Mouse (Mus musculus) liver, adult 2 months (tissue): Measurements from ENCODE around the gene Lbx2. TPM values are rescaled to one million over a fixed set of nuclear protein-coding genes. Genes with fewer than 3 reads are reported as not detected.

ENCODE experiments used
- DNase-seq: peaks from one replicate; pipeline ENCODE4 v3.0.0-alpha.2; 2011; ENCODE audit warnings: low read depth, low spot score; ENCODE audit errors: extremely low read depth
- H3K27ac ChIP-seq: fragments of 200-500 bp; replicated peaks from 2 replicates; pipeline ENCODE4 v1.5.1; 2012; ENCODE audit warnings: low read depth, mild to moderate bottlenecking, control low read depth, inconsistent platforms, low read length; ENCODE audit not compliant: insufficient read depth
- H3K27me3 ChIP-seq: fragments of 200-500 bp; 2 replicates; pipeline ENCODE4 v1.6.1; 2012; ENCODE audit warnings: mild to moderate bottlenecking, moderate library complexity, low read length, inconsistent platforms; ENCODE audit not compliant: control insufficient read depth, insufficient read depth
- H3K36me3 ChIP-seq: fragments of 200-500 bp; 2 replicates; pipeline ENCODE4 v1.6.1; 2012; ENCODE audit warnings: low read length, inconsistent platforms; ENCODE audit not compliant: control insufficient read depth, insufficient read depth
- H3K4me1 ChIP-seq: fragments of 200-500 bp; 2 replicates; pipeline ENCODE4 v1.6.1; 2011; ENCODE audit warnings: low read length; ENCODE audit not compliant: control insufficient read depth, insufficient read depth
- H3K4me3 ChIP-seq: fragments of 200-500 bp; 2 replicates; pipeline ENCODE4 v1.5.1; 2011; ENCODE audit warnings: low read depth, mild to moderate bottlenecking, control low read depth, low read length, moderate library complexity; ENCODE audit not compliant: insufficient read depth
- H3K79me2 ChIP-seq: fragments of 200-500 bp; 2 replicates; pipeline ENCODE4 v1.6.1; 2012; ENCODE audit warnings: inconsistent platforms, mild to moderate bottlenecking, low read length, moderate library complexity; ENCODE audit not compliant: control insufficient read depth, insufficient read depth
- H3K9ac ChIP-seq: fragments of 200-500 bp; 2 replicates; pipeline ENCODE4 v1.6.1; 2012; ENCODE audit warnings: low read depth, mild to moderate bottlenecking, control low read depth, inconsistent platforms, low read length
- CTCF ChIP-seq: fragments of 200-500 bp; IDR thresholded peaks from 2 replicates; pipeline ENCODE4 v1.5.1; 2011; ENCODE audit warnings: low read depth, low read length, control low read depth
- POLR2A ChIP-seq: fragments of 200-500 bp; IDR thresholded peaks from 2 replicates; pipeline ENCODE4 v1.6.1; 2011; ENCODE audit warnings: low read length, control low read depth; ENCODE audit not compliant: insufficient read depth; ENCODE audit errors: extremely low read depth
- WGBS: fragments of 180-500 bp; shearing (Covaris S2); methylation state at CpG from one replicate; pipeline ENCODE4 v1.1.7; 2018; 5-methylcytosine and 5-hydroxymethylcytosine counted together
- polyA plus RNA-seq: library from polyadenylated mRNA; depleted of rRNA; stranded (reverse); fragments of >200 nt; gene quantifications from 2 replicates; pipeline ENCODE4 v1.2.3, GENCODE M21; 2012
- total RNA-seq: library from RNA; depleted of rRNA; stranded (reverse); fragments of >200 nt; gene quantifications from 2 replicates; pipeline ENCODE4 v1.2.3, GENCODE M21; 2014

Lbx2 gene
- total and polyA plus RNA-seq, 2 experiments = 0.34 to 0.65 TPM

- H3K79me2 ChIP-seq = no peaks in the 10 kb centered on the region
- DNase-seq = no peak
- H3K4me1 ChIP-seq = 0 out of 2 replicates have a peak, but pooled peaks cover 1% of the 10 kb centered on the region
- peaks cover 39% of the 10 kb centered on the region for H3K27me3 ChIP-seq
- H3K27ac ChIP-seq = no peak overlapping the region
- H3K4me3 ChIP-seq = peak overlapping the region; percentile 49; the same call in 1 of the 2 replicates
- H3K36me3 ChIP-seq = no peaks in the 10 kb centered on the region
- TF ChIP-seq POLR2A = no peak
- 3% methylated on average over 81 of the region's 81 CpGs for WGBS
- peak overlapping the region; percentile 0 for H3K9ac ChIP-seq
These were observed 17.3 kb upstream of the Lbx2 start for GRCm38 (mm10) chr6:83068706-83069487.

GRCm38 (mm10) chr6:83069488-83070246, 16.5 kb upstream of the Lbx2 start:
- H3K9ac ChIP-seq = no peak overlapping the region
- DNase-seq = no peak
- WGBS = 3% methylated on average over 65 of the region's 69 CpGs
- no peak for TF ChIP-seq POLR2A
- no peak for TF ChIP-seq CTCF
- H3K36me3 ChIP-seq = no peaks in the 10 kb centered on the region
- no peaks in the 10 kb centered on the region for H3K79me2 ChIP-seq
- H3K4me3 ChIP-seq = no peak overlapping the region; the same call in 1 of the 2 replicates
- 0 out of 2 replicates have a peak, but pooled peaks cover 1% of the 10 kb centered on the region for H3K4me1 ChIP-seq
- peaks cover 39% of the 10 kb centered on the region for H3K27me3 ChIP-seq
- H3K27ac ChIP-seq = no peak overlapping the region

DNA sequence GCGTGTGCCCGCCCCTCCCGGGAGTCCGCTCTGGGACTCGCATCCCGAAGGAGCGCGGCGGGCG, 16.1 kb upstream of the Lbx2 start, which contains the start of gene Tlx2:
Tlx2 (minus strand) TSS at position 47 of the 64 bp plus-strand sequence.
- TF ChIP-seq CTCF (no peak), POLR2A (no peak)
- no peaks in the 10 kb centered on the region for H3K79me2 ChIP-seq
- peak within 1 kb of the TSS; percentile 49; the same call in 1 of the 2 replicates for H3K4me3 ChIP-seq
- H3K27ac ChIP-seq = no peak within 1 kb of the TSS
- no peaks in the 10 kb centered on the region for H3K36me3 ChIP-seq
- no peak within 1 kb of the TSS for H3K9ac ChIP-seq
- 15% methylated on average over 7 of the region's 10 CpGs for WGBS
- H3K4me1 ChIP-seq = 0 out of 2 replicates have a peak, but pooled peaks cover 1% of the 10 kb centered on the region
- peaks cover 39% of the 10 kb centered on the region for H3K27me3 ChIP-seq
- DNase-seq = no peak

DNA sequence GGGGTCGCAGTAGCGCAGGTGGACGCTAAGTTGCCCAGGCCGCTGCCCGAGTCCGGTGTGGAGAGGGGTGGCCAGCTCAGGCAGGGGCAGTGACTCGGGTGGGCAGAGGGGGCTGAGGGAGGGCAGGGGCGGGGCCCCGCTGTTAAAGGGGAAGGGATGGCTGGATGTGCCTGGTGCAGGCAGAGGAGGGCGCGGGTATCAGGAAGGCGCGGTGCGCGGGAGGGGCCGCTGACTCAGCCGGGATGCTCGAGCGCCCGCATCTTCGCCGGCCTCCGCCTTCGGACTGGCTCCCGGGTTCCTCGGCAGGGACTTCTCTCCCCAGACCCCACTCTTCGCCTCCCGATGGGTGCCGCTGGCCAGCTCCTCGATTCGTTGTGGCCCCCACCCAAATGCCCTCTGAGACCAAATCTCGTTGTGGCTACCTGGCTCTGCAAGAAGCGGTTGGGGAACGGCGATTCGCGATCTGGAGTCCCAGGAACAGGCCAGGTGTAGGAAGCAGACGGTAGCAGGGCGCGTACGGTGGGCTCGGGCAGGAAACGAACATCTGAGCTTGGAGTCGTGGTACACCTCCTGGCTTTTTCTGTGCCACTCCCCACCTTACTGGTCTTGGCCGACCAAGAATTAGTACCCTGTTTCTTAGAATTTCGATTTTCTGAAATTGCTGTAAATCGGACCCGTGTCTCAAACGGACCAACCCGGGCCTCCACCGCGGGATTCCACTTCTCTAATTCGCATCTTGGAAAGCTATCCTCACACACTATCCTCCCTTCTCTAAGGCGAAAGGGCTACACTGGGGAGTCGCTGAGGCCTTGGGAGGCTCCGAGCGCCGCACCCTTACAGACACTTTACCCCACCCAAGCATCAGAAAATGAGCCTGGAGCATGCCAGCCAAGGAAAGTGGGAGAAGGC, 15.6 kb upstream of the Lbx2 start:
- Histone ChIP-seq H3K36me3 (no peaks in the 10 kb centered on the region), H3K4me1 (0 out of 2 replicates have a peak, but pooled peaks cover 1% of the 10 kb centered on the region), H3K27me3 (peaks cover 39% of the 10 kb centered on the region), H3K9ac (no peak overlapping the region), H3K4me3 (no peak overlapping the region), H3K27ac (no peak overlapping the region), H3K79me2 (no peaks in the 10 kb centered on the region)
- WGBS = 5% methylated on average over 56 of the region's 58 CpGs
- DNase-seq = no peak
- TF ChIP-seq POLR2A (no peak), CTCF (no peak)

- Histone ChIP-seq H3K79me2 (no peaks in the 10 kb centered on the region), H3K4me1 (0 out of 2 replicates have a peak, but pooled peaks cover 1% of the 10 kb centered on the region), H3K36me3 (no peaks in the 10 kb centered on the region), H3K27ac (no peak overlapping the region), H3K4me3 (no peak overlapping the region), H3K9ac (no peak overlapping the region), H3K27me3 (peaks cover 39% of the 10 kb centered on the region)
- DNase-seq = no peak
- WGBS = 3% methylated on average over 23 of the region's 24 CpGs
- TF ChIP-seq CTCF (no peak), POLR2A (no peak)
These were observed 14.9 kb upstream of the Lbx2 start for GRCm38 (mm10) chr6:83071220-83071619.
